Mouse (Mus musculus) adrenal gland, adult 8-10 months (tissue): ENCODE results near the gene Rtkn2. TPM values are rescaled to one million over a fixed set of nuclear protein-coding genes. Genes with fewer than 3 reads are reported as not detected.
A peak's percentile ranks its signal among the peaks of the same experiment; 100 is the strongest.
"Not testable (repeated sequence)": the region's sequence is repeated elsewhere in the genome, so short reads cannot be mapped to it uniquely, and the experiment has no call there.

Source experiments
- DNase-seq: peaks from one replicate; pipeline ENCODE4 v3.0.0; 2022
- total RNA-seq, 4 experiments: library from RNA; stranded (reverse); gene quantifications; 2 replicates each; pipeline ENCODE4 v1.2.4; 2022

The Rtkn2 gene
- total RNA-seq, 4 experiments from 2014 or later: 0.15 to 0.26 (median 0.24) TPM; not detected in 1

DNA sequence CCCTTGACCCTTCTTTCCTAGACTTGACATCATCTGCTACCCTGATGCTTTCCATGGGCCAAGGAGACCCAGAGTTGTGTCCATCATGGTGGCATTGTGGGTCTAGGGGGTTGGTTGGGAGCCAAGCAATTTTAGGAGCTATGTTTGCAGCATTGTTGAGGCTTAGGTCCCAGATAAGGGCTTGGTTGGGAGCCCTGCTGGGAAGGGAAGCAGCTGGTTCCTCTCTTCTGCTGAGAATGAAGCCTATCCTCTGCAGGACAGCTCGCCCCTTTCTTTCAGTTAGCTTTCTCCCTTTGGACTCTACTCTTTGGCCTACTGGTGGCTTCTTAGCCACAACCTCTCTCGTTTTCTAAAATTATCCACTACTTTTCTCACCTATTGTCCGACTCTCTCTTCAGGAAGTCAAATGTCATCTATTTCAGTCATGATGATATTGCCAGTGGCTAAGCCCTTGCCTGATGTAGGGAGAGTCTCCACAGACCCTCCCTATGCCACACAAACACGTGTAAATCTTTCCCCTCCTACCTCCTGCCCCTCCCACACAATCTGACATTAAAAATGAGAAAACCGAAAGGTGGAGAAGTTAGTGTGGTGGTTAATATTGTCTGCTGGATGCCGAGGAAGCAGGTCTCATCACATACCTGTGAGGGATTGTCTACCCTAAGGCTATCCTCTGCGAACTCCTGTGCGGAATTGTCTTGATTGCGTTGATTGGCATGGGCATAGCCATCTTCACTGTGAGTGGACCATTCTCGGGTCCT lies 100.7 kb downstream of the Rtkn2 start:
- DNase-seq: no peak

DNA sequence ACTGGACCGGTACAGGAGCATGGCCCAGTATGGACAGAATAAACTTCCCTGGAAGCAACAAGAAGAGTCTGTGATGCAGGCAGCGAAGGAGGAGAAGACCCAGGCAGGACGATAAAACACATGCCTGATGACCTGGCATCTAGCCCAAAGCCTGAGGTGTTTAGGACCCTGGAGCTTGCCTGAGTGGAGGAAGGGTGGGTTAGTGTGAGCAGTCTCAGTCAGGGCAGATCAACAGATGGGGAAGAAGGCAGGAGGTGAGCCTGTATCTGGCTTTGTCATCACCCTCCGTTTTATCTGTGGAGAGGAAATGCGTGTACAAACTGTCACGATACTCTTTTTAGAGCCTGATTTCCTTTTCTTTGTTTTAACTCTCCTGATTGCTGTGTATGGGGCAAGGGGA lies 102.3 kb downstream of the Rtkn2 start:
- no peak for DNase-seq

DNA sequence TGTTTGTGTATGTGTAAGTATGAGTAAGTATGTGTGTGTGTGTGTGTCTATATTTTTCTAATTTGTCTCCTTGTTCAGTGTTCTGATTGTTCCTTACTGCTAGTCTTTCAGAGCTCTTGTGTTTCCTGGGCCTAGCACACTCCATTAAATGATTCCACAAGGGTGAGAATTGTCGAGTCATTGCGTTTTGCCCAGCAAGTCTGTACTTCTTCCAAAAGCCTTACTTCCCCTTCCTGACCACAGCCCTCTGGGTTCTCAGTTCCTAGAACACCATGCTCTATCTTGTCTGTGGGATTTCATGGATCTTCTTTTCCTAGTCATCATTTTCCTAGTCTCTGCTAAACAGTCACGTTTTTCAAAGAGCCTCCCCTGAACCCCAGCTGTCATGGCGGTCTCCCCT lies 106.2 kb downstream of the Rtkn2 start:
- DNase-seq: no peak

DNA sequence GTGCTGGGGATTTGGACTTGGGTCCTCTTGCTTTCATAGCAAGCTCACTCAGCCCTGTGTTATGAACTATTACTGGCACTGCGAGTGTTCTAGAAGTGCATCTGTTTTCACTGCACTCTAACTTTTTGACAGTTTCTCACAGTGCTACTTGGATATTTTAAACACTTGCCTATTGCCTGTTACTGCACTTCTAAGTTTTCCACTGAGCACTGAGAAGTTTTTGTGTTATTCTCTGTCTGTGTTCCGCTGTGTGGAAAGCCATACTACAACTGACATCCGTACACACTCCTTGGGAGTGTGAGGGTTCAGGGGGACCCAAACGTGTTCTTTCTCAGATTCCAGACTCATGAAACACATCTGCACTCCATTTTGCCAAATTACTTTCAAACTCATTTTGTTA lies 107.6 kb downstream of the Rtkn2 start:
- DNase-seq: no peak

DNA sequence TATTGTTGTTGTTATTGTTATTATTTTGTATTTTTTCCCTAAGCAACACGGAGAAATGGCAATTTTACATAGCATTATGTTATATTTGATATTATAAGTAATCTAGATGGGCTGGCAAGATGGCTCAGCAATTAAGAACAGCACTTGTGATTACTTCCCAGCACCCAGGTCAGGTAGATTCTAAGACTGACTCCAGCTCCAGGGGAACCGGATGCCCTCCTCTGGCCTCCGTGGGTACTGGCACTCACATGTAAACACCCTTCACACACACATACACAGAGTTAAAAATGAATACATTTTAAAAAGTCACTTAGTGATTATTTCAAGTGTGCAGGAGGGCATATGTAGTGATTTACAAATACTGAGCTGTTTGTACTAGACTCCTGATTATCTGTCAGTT lies 108.4 kb downstream of the Rtkn2 start:
- no peak for DNase-seq

DNA sequence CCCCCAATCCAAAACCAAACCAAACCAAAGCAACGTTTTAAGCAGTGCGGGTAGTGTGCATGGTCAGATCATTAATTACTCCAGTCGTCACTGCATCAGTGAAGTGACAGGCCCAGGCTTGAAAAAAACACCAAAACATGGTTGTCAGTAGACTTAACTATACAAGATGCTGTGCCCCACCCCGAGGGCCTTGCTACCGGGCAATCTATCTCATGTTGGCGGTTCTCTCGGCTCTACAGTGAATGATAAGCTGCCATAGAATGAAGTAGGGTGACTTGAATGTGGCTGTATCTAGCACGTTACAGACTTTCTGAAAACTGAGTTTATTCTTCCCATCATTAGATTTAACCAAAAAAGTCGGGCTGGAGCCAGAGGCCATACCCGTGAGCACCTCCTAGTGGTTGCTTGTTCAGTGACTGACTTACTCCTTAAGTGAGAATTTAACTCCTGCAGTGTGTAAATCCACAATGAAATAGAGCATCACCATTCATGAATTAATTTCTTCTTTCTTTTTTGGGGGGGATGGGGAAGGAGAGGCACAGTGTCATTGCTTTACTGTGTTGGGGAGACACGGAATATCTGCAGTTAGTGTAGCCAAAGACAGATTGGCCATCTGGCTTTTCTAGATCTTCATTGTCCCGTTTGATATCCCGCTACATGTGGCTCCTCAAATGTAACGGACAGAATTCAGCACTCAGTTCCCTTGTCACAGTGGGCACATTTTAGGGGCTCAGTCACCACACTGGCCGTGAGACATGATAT lies 110.2 kb downstream of the Rtkn2 start:
- DNase-seq: no peak

DNA sequence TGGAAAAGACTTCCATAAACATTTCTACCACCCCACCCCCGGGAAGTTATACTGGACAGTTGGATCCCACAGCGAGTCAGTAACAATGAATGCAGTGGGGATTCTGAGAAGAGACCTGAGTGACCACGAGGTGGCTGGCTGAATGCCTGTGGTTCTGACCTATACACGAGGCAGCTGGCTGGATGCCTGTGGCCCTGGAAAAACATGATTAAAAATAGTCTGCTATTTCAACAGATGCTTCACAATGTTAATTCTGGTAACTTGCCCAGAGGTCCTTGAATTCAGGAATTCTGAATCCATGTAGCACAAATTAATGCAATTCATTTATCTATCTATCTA lies 110.8 kb downstream of the Rtkn2 start:
- peak; percentile 82 for DNase-seq

DNA sequence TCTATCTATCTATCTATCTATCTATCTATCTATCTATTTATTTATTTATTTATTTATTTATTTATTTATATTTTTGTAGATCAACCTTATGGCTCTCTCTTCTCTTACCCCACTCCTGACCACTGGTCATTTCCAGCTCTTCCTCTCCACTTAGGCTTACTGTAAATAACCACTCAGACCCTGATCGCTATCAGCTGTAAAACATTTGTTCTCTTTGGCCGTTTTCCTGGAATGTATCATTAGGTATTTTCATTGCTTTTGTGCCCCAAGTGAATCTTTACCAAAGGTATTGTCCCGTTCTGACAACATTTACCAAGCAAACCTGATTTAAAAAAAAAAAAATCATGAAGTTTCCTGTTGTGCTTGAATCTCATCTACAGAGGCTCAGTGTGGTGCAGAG lies 111.2 kb downstream of the Rtkn2 start:
- DNase-seq: no peak

DNA sequence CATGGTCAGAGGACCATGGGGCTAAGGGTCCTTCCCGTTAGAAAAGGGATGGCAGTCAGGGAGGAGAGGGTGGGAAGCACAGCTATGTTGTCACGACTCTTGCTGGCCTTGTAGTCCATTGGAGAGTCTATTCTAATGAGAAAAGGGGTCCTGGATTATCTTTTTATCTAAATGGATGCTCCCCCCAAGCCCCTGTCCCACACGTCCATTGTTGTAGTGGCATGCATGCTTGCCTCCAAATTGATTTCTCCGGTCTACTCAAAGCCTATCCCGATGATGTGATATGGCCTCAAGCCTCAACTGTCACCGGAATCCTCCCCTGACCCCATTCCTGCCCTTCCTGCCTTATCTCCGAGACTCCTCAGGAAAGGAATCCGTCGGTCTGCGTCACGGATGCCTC lies 111.6 kb downstream of the Rtkn2 start:
- DNase-seq: no peak

DNA sequence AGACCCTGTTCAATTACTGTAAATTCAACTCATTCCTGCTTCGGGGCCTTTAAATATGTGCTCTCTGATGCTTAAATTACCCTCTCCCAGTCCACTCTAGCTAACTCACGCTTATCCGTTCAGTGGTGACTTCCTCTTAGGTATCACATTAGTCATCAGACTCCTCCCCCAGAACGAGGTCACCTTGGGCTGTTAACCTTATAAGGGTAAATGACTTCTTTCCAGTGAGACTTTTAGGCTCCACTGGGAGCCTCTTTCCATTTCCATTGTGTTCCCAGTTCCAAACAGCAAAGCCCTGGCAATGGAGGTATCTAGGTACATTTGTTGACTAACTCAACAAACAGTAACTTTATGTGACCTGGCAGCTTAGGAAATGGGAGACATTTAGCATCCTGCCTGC lies 112.5 kb downstream of the Rtkn2 start:
- no peak for DNase-seq

DNA sequence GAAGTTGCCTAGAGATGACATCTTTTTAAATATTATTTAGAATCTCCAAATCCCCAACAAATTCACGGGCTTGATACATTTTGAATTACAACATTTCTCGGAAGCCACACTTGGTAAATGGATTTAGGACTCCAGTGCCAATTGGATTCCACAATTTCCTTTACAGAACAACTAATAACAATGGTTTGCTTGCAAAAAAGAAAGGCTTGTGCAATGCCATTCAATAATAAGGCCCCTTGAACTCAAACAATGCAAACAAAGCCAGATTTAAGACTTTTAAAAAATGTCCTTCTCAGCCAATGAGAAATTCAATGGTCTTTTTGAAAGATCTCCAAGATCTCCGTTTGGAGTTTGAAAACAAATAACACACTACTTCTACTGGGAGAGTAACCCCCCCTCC lies 114.1 kb downstream of the Rtkn2 start:
- DNase-seq: no peak

DNA sequence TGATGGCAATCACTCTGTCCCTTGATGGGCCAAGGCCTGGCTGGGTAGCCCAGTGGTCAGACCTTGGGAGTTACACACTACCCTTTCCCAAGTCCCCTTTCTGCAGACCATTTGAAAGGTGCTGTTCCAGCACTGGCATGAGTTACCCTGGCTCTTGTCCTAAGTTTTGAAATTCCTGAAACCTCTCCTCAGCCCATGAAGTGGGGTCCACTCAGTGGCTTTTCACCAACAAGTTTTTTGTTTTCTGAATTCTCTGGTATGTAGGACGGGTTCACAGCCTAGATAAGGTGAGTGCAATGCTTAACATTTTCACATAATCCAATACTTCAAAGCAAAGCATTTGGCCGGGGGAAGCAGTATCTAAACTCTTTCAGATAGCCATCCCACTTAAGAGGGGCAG lies 115.8 kb downstream of the Rtkn2 start:
- no peak for DNase-seq

DNA sequence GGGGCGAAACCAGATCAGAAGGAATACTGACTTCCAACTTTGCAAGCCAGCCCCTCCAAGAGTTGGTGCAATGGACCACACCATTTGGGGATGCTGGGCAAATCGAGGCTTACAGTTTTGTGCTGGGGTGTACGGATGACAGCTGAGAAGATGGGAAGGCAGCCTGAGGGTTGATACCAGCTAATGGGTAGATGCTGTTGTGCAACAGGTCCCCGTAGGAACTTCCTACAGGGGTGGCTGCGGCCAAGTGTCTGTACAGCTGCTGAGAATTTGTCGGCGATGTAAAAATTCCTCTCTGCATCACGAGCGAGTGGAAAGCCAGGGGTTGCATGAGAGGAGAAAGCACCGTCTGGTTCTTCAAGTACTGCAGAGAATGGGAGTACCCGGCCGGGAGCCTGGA lies 117.0 kb downstream of the Rtkn2 start:
- DNase-seq: no peak

DNA sequence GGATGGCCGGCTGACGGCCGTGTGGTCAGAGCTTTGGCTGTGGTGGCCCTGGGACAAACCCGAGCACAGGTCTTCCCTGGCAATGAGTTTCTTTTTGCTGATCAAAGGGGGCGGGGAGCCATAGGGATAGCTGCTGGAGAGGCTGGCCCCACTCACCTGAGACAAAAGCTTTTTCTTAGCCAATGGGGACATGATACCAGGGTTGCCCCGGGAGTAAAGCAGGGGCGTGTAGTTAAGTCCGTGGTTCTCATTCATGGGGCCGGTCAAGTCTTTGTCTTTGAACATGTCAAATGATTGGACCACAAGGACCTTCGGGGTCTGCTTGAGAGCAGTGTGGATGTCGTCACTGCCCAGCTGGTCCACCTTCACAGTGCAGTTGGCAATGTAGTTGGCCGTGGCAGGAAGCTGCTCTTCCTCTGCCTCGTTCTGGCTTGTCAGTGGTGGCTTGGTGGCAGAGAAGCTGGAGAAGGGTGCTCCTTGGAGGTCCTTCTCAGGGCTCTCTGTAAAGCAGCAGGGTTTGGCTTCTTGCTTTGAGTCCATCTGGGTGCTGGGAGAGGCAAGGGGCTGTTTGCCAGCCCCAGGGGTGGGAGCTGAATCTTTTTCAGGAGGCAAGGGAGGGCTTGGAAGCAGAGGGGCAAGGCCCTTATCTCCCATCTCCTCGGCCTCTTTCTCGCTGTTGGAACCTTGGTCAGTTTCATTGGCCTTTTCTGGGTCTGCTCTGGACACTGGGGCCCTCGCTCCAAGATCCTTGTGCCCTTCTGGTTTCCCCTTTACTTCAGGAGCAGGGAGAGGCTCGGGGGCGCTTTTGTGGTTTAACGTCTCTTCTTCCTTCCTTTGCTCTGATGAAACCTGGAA lies 118.7 kb downstream of the Rtkn2 start:
- no peak for DNase-seq

DNA sequence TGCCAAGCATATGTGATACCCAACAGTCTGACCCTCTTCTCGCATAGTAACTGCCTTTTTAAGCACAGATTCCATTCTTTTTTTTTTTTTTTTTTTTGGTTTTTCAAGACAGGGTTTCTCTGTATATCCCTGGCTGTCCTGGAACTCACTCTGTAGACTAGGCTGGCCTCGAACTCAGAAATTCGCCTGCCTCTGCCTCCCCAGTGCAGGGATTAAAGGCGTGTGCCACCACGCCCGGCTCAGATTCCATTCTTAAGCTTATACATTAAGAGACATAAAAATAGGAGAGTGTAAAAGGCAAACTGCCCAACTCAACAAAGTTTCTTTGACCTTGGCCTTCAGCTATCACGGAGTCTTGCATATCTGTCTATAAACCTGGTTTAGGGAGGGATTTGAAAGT lies 120.4 kb downstream of the Rtkn2 start:
- DNase-seq: not testable (repeated sequence)

DNA sequence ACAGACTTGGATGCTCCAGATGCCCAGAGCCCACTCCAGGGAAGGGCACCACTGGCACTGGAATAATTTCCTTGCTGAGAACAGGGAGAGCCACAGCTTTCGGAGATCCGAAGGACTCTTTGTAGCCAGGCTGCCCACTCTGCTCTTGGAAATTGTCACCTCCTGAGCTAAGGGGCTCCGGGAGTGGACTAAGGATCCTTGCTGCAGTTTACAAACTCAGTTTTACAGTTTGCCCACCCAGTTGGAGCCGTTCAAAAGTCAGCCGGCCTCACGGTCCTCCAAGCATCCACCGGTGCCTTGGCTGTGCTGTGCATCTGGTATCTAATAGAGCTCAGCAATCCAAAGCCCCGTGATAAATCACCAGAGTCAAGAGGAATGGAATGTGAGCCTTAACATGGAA lies 121.1 kb downstream of the Rtkn2 start:
- DNase-seq: no peak

DNA sequence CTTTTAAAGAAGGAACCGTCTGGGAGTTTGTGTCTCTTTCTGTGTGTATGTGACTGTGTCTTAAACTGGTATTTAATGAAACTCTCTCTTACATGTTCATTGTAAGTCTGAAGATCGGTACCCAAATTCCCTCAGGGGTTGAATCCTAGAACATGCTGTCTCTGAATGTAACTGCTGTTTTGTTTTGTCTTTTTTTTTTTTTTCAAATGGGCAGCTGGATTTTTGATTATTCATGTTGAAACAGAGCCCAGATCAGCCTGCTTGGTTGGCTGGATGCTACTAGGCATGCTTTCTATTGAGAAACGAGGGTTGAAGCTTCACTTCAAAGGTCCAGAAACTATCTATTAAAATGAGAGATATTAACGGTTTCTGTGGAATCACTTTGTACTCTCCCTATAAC lies 121.9 kb downstream of the Rtkn2 start:
- DNase-seq: no peak

DNA sequence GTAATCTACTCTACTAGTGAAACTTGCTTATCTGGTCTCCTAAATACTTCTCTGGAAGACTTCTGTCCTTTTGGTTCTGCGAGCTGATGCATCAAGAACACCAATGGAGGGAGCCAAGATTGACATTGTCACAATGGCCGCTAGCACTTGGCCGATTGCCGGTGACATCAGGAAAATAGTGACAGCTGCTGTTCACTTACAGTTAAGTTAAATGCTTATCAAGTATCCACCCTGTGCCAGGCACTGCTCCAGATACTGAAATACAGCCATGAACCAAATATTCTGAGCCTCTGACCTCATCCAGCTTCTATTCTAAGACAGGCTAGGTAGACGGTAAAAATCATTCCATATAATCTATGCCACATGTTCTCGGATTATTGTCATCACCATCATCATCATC lies 123.2 kb downstream of the Rtkn2 start:
- no peak for DNase-seq

DNA sequence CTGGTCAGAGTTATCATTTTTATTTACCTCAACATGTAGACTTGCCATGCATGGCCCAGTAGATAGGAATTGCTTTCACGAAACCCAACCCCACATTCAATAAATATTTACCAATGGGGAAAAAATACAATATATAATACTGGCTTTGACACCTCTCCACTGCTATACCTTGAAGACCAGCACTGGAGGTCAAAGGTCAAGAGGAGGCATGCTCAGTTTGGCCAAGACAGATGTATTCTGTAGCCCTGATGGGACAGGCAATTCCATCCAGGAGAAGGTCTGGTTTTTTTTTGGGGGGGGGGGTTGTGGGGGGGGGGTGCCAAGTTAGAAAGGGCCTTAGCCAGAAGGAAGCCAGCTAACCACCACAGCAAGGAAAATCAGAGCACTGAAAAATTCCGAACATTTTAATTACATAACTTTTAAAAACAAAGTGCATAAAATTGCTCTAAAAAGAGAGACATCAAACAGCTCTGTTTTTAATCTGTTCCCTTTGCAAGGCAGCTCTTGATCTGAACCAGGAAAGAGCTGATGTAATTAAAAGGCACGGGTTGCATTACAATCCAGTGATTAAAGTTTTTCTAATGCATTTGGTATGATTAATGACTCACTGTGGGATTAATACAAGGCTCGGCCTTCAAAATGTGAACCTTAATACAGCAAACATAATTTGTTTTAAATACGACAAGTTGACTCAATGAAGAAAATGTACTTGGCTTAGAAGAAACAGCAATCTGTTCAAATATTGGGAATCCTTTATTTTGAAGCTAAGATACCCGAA lies 123.9 kb downstream of the Rtkn2 start:
- DNase-seq: no peak

DNA sequence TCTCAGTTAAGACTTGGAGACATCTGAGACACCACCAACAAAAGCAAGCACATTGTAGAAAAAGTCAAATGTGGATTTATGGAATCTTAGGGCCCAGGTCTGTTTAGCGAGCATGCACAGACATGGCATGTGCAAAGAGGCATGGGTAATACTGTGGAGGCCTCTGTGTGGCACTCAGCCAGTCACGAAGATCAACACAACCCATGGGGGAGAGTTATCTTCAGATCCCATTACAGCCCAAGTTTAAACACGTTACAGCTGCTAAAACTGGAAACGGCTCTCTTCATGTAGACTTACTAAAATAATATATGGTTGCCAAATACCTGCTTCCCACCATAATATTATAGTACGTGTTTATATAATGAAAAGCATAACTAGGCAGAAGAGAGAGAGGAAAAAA lies 124.6 kb downstream of the Rtkn2 start:
- no peak for DNase-seq

DNA sequence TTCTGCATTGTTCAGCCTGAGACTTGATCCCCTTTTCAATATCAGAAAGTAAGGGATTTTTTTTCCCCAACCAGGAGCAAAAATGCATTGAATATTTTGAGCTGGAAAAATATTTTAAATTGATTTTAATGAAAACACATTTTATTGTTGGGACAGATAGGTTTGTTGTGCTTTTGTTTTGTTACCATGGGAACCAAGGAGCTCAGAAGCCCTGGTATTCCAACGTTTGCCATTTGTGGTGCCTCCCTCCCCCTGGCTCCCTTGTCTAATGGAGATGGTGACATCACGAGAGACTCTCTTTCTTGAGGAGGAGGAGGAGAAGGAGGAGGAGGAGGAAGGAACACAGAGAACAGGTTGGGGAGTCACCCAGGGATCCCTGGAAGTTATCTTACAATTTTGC lies 125.1 kb downstream of the Rtkn2 start:
- no peak for DNase-seq
